Mouse (Mus musculus) c-Kit-positive CD71-positive TER-119-negative erythroid progenitor cells, embryonic 14.5 days (primary cell): ENCODE data around the gene Letmd1.
"Not testable (repeated sequence)": the region's sequence is repeated elsewhere in the genome, so short reads cannot be mapped to it uniquely, and the experiment has no call there.

ENCODE experiments used
- DNase-seq: peaks from one replicate; pipeline ENCODE4 v3.0.0-alpha.2; 2013; ENCODE audit warnings: low read depth

Letmd1 gene

DNA sequence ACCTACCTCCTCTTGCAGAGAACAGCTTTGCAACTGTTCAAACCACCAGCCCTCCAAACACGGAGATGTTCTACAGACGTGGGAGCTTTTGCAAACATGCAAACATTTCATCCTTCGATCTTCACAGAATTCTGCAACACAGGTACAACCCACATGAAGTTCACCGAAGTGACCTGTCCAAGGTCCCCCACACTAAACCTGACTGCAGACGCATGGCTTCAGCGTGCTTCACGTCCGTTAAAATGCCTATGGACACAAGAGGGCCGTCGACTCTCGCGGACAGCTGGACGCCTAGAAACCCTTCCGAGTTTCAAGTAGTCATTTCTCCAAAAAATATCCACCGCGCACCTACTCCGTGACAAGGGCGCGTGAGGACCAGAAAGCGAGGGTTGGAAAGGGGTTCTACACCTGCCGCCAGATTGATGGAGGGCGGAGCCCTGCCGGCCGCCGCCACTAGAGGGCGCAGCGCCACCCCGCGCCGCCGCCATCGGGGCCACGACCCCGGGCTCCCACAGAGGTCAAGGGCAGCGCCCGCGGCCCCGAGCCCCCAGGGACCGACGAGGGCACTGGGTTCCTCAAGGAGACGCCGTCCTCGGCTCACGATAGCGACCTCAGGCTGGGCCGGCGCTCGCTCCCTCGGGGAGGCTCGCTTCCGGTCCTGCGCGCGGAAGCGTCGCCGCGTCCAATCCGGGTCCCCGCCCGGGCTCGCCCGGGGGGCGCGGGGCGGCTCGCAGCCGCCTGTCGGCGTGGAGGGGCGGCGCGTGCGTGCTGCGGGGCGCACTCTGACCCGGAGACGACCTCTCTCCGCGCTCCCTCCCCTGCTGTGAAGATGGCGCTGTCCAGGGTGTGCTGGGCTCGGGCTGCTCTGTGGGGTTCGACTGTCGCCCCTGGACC lies at the start of gene Letmd1:
Letmd1 (plus strand) TSS at position 729 of the 894 bp plus-strand sequence.
- DNase-seq: peak; percentile 58

DNA sequence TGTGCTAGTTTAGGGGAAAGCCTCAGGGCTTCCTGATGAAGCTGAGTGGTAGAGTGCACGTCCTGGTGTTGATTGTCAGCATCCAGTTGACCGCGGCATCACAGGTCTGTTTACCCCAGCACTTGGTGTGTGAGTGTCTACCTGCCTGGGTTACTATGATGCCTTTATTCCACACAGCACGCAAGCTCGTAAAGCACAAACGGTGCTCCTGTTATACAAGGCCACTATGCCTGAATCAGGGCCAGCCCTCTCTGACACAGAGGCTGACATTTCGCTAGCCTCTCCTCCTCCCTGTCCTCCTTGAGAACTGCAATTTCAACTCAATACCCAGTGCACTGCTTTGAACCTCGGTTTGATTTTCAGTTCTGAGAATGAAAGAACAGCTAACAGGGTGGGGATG lies 49.5 kb upstream of the Letmd1 start:
- no peak for DNase-seq

DNA sequence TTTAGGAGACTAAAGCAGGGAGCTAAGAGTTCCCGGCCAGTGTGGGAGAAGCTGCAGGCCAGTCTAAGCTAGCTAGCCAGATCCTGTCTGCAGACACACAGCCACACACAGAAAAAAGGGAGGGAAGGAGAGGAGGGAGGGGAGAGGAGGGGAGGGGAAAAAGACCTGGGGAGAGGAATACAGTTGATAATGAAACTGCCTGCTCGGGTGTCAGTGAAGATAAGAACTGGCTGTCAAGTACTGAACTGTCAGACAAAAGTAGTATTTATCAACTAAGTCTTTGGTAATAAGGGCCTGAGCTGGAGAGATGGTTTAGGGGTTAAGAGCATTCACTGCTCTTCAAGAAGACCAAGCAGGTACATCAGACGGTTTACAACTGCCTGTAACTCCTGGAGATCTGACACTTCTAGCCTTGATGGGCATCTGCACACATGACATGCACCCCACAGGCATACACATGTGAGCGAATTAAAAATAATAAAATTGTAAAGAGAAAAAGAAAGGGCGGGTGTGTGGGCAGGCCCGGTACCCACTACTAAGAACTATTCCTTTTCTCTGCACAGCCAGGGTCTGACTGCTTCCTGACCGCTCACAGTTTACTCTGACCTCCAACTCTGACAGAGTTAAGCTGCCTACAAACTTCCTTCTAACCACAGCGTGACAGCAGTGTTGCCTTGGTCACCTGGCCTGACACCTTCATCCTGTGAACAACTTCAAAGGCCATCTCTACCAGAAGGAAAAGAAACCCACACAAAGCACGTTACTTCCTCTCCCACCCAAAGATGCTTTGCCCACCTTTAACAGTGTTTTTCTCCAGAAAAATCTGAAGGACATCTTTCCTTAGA lies 48.7 kb upstream of the Letmd1 start:
- peak; percentile 75 for DNase-seq

DNA sequence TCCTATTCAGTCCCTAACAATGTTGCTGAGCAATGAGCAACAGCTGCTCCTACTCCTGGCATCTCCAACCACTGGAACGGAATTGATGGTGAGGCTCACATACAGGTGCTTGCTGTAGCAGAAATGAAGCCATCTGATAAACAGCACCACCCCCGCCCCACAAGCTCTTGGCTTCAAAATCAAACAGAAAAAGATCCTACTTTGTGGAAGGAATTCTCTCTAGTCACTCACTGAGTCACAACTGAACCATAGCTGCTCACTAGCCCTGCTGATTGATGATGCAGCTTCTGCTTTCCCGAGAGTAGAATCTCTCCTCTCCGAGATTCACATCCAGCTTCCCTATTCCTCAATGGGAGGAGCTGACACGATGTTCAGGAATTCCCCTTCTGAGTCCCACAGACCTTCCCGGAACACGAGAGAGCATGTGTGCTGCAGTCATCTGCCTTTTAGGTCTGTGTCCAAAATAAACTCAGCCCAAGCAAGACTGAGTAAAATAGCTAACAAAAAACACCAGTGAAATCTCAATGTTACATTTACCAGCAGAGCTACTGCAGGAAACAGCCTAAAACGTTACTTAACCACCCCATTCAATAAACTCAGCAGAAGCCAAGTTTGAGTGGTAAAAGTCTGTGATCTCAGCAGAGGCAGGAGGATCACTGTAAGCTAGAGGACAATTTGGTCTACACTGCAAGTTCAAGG lies 47.6 kb upstream of the Letmd1 start:
- DNase-seq: no peak

DNA sequence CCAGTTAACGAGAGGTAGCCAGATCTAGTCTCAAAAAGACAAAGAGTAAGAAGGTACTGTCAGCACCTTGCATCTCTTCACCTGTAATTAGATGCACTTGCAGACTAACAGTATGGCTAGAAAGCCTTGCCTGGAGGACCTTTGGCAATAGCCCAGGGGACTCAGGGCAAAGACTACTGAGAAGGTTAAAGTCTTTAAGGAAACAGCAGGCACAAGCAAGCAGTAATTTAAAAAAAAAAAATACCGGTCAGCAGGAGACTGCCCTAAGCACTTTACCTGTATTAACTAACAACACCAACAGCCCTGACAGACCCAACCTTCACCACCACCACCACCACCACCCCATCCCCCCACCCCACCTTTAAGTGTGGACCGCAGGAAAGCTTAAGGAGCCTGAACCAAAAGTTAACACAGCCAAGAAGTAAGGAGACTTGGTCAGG lies 47.0 kb upstream of the Letmd1 start, which contains the start of gene Gm5475:
Gm5475 (plus strand) TSS at position 390 of the 440 bp plus-strand sequence.
- DNase-seq: not testable (repeated sequence)

DNA sequence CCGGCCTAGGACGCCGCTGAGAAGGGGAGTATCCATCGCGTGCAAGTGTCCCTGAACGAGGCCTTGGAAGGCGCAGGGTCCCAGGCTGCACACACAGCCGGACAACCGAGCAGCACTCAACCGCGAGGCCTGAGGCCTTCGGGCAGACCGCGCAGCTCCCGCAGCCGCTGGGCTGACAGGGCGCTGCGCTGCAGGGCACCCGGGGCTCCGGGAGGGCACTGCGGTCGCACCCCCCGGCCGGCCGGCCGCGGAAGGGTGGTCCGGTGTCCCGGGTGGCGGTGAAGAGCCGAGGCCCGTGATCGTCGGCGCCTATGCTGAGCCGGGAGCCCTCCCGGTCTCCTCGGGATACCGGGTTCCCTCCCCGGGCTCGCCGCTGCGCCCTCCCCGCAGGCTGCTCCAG lies 46.3 kb upstream of the Letmd1 start:
- no peak for DNase-seq

DNA sequence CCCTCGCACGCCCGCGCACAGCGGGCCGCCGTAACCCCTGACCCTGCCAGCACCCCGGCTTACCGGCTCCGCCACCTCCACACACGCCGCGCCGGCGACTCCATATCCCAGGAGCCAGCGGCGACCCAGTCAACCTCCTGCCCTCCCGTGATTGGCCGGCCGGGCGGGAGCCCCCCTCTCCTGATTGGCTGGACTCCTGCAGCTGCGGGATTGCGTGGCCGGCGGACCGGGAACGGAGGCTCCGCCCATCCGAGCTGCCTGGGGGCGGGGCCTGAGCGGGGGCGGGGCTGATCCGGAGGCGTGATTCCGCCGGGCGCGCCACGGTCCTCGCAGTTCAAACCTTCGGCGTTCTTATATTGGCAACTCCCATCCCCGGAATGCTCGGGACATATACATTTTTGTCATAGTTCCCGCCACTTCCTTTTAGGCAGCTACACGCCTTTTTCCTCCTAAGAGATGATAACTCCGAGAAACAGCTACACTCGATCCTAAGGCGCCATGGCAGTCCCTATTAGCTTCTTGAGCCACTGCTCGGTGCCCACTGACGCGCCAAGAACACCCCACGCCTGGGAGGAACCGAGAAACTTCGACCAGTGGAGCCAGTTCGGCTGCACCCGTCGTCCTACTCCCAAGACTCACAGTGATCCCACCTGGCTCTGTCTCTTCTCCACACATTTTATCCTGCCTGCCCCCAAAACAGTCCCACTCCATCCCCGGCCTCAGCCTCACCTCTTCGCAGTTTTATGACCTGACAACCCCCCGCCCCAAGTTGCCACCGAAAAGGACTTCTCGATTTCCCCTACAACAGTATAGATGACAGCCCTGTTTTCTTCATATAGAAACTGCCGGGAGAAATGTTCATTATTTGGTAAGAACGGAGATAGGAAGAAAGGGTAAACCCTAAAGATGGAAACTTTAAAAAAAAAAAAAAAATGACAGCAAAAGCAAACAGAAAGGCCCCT lies 45.6 kb upstream of the Letmd1 start:
- DNase-seq: peak; percentile 87

DNA sequence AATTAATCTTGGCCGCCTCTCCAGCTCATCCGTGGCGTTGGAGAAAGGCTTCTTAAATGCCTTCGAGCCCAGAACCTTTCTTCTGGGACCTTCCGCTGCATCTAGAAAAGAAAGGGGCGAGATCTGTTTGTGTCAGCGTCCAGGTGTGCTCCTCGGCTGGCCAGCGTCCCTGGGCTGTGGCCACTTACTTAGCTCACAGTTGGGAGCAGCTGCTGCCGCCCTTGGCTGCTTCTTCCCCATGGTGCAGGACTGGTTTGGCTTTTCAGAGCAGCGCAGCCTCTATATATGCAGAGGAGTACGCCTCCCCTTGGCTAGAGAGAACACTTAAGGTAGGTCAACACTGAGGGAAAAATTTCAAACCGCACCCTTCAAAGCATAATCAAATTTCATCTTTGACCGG lies 44.9 kb upstream of the Letmd1 start:
- DNase-seq: no peak

DNA sequence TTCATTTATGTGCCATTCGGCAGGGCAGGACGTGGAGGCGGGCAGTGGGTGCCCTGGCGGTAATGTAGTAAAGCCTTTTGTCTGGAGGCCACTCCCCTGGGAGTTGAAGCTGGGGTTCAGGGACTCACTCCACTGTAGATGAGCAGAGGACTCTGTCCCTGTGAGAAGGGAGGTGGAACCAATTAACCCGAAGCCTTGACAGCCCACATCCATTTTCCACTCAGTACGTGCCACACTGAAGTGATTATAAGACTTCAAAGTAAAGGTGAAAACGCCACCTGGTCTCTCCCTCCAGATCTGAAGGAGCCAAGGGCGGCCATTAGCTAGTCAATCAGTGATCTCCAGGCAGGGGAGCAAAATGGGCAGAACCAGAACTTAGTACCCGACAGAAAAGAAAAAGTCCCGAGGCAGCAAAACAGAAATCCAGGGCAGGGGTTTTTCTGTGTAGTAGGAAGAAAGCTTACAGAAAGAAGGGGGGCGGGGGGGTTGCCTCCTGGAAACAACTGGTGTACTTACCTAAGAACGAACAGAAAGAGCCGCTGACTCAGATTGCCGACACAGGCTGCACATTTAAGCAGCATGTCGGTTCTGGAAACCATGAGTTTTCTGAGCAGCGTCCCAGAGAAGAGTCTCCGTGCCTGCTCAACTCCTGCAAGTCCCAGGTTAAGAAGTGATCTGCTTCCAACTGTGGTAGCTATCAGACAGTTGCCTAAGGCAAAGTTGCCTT lies 44.3 kb upstream of the Letmd1 start, which contains the start of gene Slc11a2:
Slc11a2 (minus strand) TSS at position 677 of the 727 bp plus-strand sequence.
- no peak for DNase-seq

DNA sequence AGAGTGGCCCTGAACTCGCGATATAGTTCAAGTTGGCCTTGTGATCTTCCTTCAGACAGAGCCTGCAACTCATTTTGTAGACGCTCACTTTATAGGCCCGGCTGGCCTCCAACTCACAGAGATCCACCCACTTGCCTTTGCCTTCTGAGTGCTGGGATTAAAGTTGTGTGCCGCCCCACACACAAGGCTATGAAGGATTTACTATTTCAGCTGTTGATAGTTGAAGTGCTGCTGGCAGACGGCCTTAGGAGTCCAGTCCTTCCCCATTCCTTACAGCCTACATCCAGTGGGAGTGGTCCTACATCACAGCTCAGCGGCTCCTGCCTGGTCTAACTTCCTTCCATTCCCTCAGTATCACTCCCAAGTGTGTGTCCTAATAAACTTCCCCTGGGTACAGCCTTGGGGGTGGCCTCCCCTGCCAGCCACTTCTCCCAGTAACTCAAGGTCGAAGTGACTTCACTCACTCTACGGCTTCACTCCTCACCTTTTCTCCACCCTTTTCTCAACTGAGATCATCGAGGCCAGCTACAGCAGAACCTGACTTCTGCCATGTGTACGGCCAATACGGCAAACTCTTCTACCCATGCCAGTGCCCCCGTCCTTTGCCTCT lies 40.4 kb upstream of the Letmd1 start:
- no peak for DNase-seq

DNA sequence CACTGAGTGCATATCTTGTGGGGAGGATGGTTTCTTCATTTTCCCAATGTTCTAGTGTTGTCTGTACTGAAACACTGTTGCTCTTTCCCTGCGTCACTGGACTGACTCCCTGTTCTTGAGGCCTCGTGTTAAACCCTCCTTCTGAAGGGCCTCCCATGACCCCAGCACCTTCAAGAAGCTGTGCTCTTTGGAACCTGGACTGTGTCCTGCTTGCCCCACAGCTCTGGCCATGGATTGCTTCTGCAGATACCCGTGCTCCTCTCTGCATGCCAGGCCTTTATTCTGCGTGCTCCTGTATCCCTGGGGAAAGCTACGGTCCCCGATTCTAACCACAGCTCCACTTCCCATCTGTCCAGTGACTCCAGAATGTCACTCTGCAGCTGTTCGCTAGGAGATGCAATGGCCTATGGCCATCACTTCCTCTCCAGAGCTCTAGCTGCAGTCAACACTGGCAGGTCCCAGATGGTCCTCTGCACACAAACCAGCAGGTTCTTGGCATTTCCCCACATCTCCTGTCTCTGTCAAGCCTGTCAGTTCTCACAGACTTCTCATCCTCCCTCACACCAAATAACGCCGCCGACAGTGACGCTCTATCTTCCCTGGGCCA lies 38.8 kb upstream of the Letmd1 start:
- DNase-seq: no peak

DNA sequence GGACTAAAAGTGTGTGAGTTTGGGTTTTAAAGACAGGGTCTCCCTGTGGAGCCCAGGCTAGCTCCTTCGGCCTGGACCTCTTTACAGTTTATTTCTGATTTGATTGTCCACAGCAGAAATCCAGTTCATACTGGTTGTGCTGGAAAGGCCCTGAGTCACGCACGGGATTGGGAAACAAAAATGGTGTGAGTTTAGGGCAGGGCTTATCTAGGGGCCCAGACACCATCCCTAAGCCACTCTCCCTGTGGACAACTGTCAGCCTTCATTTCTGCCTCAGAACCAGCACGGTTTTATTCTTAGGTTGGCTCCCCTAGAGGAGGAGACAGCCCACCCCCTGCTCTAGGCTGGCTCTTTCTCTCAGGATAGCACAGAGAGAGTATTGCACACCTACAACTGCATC lies 35.6 kb upstream of the Letmd1 start:
- peak; percentile 39 for DNase-seq

DNA sequence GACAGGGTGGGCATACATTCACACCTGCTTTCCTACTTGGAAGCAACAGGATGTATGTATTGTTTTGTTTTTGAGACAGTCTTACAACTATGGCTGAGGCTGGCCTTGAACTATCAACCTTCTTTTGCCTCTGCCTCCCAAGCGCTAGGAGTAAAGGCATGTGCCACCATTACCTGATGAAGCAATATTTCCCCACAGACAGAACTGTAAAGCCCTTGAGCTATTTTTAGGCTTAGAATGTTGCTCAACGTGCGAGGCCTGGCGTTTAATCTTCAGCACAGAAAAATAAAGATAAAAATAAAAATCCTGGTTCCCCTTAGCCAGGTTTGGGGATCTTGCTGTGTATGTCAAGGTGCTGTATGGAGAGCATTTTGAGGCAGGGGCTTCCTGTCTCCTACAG lies 32.7 kb upstream of the Letmd1 start:
- DNase-seq: no peak

DNA sequence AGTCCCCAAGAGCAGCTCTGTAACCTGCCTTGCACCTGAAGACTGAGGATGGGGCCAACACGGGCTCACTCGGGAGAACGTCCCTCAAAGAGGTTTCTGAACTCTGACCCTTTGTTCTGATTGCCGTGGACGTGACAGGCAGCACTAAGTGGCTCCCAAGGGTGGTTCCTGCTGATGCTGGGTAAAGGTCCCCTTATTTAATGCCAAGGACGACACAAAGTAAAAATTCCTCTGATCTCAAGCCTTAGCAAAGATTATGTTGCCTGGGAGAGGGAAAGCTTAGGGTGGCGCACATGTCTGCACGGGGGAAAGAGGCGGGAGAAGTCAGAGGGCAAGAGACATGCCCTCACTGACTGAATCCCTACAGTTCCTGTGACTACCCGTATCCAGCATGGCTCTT lies 32.3 kb upstream of the Letmd1 start:
- DNase-seq: no peak

DNA sequence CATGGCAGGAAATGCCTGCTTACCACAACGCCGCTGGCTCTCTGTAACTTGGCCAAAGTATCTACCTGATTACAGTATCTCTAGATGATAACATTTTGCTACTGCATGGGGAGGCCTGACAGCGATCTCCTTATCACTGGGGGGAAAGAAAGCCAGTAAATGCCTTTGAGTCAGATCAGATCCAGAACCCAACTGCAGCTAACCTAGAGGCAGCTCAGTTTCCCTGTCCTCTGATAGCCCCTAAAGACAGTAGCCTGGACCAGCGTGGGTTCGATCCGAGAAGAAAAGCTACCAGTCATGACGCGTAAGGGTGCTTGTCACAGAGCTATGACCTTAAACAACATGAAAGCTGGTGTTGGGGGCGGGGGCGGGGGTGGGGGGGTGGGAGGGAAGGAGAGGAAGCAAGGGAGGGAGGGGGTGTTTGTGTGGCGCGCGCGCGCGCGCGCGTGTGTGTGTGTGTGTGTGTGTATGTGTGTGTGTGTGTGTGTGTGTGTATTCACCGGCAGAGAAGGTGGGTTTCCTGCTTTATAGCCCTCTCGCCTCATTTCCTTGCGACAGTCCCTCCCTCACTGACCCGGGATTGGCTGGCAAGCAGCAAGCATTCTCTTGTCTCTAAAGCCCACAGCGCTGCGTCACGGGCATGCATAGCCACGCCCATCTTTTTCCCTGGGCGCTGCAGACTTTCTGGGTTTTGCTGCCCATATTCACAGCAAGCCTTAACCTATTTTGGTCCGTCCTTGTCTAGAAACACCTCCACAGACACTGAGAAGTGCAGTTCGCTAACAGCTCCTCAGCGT lies 25.5 kb upstream of the Letmd1 start:
- peak; percentile 80 for DNase-seq

DNA sequence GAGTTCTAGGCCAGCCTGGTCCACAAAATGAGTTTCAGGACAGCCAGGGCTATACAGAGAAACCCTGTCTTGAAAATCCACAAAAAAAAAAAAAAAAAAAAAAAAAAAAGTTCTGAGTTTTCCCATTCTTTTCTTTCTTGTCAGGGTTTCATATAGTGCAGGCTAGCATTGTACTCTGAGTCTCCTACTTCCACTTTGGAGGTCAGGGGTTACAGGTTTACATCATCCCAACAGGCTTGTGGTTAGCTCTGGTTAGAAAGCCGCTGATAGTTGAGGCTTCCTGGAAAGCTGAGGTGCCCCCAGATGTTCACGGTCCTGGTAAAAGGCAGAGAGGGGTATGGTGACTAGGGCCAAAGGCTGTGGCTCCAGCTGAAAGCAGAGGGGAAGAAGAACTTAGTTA lies 21.9 kb upstream of the Letmd1 start:
- DNase-seq: no peak

DNA sequence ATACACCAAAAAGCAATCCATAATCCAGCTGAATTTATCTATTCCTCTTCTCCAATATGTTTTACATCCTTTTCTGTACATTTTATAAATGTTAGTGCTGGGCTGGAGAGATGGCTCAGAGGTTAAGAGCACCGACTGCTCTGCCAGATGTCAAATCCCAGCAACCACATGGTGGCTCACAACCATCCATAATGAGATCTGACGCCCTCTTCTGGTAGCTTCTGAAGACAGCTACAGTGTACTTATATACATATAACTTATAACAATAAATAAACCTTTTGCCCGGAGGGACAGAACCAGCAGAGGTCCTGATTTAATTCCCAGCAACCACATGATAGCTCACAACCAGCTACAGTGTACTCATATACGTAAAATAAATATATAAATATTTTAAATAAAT lies 20.3 kb upstream of the Letmd1 start:
- DNase-seq: no peak

DNA sequence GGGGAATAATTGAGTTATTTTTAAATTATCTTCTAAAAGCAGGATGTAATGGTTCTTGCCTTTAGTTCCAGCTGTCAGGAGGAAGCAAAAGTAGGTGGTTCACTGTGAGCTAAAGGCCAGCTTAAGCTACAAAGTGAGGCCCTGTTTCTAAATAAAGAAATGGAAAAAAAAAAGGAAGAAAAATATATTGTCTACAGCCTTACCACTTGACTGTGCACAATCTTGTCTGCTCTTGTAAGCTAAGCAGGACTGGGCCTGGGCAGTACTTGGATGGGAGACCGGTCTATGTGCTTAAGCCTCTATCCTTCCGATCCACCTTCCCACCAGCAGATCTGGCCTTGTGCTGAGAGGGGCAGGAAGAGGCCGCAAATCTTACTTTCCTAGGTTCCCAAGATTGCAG lies 19.3 kb upstream of the Letmd1 start:
- DNase-seq: no peak

DNA sequence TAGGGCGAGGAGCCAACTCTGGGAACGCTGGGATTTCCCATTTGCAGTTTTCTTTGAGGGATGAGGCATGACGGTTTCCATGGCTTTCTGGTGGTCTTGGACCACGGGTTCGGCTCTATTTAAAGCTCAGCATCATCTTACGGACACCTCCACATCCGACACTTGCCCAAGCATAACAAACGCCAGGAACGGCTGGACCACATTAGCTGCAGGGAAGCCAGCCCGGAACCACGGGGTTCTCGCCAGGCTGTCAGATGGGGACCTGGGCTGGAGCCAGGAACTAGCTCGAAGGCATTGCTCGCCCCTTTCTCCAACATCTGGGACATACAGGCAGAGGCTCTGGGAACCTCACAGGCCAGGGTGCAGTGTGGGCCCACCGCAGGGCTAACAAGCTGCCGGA lies 17.6 kb upstream of the Letmd1 start:
- DNase-seq: no peak
